Mouse (Mus musculus) E14TG2a.4 (cell line): ENCODE measurements at regions not wholly inside any gene's neighbourhood (a gene's known extent, or its start where the extent isn't known, plus 50 kb on each side); places are given as distances from the start of the nearest gene placed in this dataset.

ENCODE experiments used
- CTCF ChIP-seq: conservative IDR thresholded peaks from 2 replicates; pipeline ENCODE4 v1.5.1; 2014; ENCODE audit warnings: low read length
- NANOG ChIP-seq: IDR thresholded peaks from 2 replicates; pipeline ENCODE4 v1.6.1; 2014; ENCODE audit warnings: borderline replicate concordance, low read length, mixed read lengths
- POU5F1 ChIP-seq: IDR thresholded peaks from 2 replicates; pipeline ENCODE4 v1.6.1; 2014; ENCODE audit warnings: low read length, borderline replicate concordance

- TF ChIP-seq CTCF (peak; percentile 62), NANOG (no peak), POU5F1 (no peak)
Measured at GRCm38 (mm10) chr15:87191901-87192300, 352.2 kb upstream of the Fam19a5 start.
